Mouse (Mus musculus): ENCODE results near the gene Tanc2.

- no peak for TF ChIP-seq CTCF (IDR thresholded peaks at IDR 0.05 in 2 of 3, conservative IDR thresholded peaks at IDR 0.05 in 1 of 3; ENCODE audit: control insufficient read depth in 1 of 3, insufficient read depth in 1 of 3, low read depth in 2 of 3, low read length in 3 of 3, poor library complexity in 1 of 3, severe bottlenecking in 1 of 3)
- no peak for TF ChIP-seq MAX (IDR thresholded peaks at IDR 0.05; ENCODE audit: low read length)
- TF ChIP-seq POLR2A (IDR thresholded peaks at IDR 0.05; ENCODE audit: control insufficient read depth in 1 of 2, insufficient read depth in 1 of 2, low read depth in 1 of 2, low read length in 2 of 2, poor library complexity in 1 of 2), result no peak
- TF ChIP-seq CHD2 (IDR thresholded peaks at IDR 0.05; ENCODE audit: low read length), result no peak
- TF ChIP-seq JUND (IDR thresholded peaks at IDR 0.05; ENCODE audit: low read depth, low read length), result no peak
- no peak for TF ChIP-seq GATA1 (IDR thresholded peaks at IDR 0.05; ENCODE audit: low read depth, low read length)
- no peak for TF ChIP-seq ETS1 (IDR thresholded peaks at IDR 0.05; ENCODE audit: low read depth, low read length)
Measured at GRCm38 (mm10) chr11:105936974-105937373, 347.2 kb downstream of the Tanc2 start.

Measured in MEL (cell line).